Mouse (Mus musculus): ENCODE data around the gene Palm.

Gene Palm

DNA sequence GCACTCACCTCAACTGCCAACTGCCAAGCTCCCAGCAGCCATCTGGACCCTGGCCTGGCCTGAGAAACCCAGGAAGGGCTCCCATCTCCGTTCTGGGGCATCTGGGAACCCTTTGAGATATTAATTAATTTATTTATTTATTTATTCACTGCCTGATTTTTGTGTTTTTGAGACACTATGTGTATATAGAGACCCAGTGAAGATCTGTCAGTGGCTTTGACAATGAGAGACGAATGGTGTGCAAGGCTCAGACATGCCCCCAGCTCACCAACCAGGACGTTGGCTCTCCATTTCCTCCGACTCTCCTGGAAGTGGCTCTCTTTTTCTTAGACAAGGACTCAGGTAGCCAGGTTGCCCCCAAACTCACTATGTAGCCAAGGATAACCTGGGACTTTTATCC, 2.5 kb upstream of the Palm start, which contains the start of gene Prss57:
Prss57 (minus strand) TSS at position 101 of the 400 bp plus-strand sequence.
- in situ Hi-C loops (cut with MboI; ENCODE audit: low pct_unique_long_range_greater_than_20kb in 1 of 2, low sequenced_read_pairs in 2 of 2, unreplicated experiment in 1 of 2) = no loop called here

DNA sequence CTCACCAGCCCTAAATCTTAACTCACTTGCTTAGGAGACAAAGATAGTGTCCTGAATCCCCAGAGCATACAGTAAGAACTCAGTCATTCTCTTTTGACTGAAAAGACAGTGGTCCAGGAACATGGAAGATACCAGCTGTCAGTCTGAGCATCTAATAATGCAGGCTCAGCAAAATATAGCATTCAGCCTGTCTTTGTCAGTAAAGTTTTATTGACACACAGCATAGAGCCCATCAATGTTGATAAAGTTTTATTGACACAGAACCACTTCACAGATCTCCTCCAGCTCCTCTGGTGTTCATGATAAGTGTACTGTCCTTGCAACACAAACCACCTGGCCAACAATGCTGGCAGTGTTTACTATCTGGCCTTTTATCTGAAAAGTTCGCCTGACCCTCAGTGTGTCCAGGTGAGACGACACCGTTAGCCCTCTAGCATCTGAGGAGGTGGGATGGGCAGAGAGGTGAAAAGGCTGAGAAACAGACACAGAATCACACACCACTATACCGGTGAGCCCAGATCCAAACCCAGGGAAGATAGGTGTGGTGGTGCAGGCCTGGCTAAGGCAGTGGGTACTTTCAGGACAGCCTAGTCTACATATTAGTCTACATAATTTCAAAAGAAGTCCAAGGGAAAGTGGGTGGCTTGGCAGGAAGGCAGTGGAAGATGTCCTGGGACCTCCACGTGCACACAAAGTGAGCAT, 882 bp upstream of the Palm start:
- in situ Hi-C loops (cut with MboI; ENCODE audit: low pct_unique_long_range_greater_than_20kb in 1 of 2, low sequenced_read_pairs in 2 of 2, unreplicated experiment in 1 of 2) = no loop called here

DNA sequence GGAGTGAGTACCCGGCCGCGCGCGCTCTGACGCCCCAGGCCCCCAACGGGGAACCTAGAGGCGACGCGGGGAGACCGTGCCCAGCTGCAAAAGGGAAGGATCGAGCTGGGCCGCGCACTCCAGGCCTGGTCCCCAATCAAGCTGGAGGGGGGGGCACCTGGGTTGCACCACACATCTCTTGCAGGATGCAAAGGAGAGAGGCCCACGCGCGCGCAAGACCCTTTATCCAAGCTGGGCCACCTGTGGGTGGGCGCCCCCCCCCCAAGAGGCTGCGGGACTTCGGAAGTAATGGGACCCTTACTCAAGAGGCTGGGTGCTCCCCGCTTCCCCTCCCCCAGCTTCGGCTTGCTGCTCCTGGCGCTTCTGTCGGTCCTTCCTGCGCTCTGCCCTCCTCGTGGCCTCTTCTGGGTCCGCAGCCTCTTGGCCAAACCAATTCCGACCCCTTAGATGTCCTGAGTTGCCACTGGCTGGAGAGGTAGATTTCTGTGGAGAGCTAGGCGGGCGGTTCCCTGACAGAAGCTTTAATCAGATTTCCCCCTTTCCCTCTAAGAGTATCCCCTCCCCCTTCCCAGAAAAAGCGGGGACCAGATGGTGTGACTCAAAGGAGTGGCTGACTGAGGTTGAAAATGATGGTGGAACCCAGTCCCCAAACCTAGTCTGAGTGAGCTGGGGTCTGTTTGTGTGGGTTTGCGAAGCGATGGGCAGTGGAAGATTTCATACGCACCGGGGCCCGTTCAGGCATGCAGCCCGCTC, 542 bp downstream of the Palm start:
- in situ Hi-C loops (cut with MboI; ENCODE audit: low pct_unique_long_range_greater_than_20kb in 1 of 2, low sequenced_read_pairs in 2 of 2, unreplicated experiment in 1 of 2) = no loop called here

DNA sequence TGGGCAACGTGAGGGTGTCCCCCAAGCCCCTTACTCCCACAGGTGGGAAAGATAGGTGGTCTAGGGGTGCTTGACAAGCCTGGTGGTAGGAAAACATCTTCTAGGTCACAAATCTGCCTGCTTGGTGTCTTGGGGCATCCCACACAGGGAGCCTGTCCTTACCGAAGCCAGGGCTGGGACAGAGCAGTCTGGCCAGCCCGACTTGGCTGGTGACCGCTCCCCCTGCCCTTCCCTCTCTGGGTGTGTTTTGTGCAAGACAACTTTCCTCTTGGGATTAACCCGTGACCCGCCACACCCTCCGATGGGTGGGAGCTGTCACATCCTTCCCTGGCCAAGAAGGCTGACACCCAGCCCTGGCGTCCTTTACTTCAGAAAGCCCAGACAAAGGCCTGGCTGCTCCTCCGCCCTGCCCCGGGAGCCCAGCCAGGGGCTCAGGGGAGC, 1.1 kb downstream of the Palm start:
- in situ Hi-C loops (cut with MboI; ENCODE audit: low pct_unique_long_range_greater_than_20kb in 1 of 2, low sequenced_read_pairs in 2 of 2, unreplicated experiment in 1 of 2) = no loop called here

DNA sequence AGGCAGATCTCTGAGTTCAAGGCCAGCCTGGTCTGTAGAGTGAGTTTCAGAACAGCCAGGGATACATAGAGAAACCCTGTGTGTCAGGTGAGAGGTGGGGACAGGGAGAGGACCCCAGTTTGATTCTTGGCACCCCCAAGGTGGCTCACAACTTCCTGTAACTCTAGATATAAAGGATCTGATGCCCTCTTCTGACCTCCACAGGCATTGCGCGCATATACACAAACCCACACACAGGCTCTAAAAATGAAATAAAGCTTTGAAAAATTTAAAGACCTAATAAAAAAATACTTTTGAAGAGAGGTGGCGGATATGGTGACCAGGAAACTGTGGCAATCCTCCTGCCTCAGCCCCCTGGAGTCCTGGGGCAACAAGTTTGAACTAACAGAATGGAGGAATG, 2.5 kb downstream of the Palm start:
- in situ Hi-C loops (cut with MboI; ENCODE audit: low pct_unique_long_range_greater_than_20kb in 1 of 2, low sequenced_read_pairs in 2 of 2, unreplicated experiment in 1 of 2) = no loop called here

DNA sequence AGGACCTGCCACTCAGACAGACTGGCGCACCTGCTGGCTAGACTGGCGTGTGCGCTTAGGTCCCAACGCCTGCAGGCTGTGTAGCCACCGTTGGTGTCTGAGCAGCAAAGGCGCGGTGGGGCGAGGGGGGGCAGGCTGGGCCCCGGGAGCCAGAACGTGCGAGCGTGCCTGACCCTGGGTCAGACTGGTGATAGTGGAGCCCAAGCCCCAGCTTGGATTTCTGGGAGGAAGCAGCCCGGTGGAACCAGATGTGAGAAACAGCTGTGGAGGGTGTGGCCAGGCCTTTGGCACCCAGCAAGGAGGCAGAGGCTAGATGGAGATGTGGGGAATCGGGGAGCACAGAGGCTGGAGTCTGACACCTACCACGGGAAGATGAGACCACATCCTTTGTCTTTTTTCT, 4.0 kb downstream of the Palm start:
- in situ Hi-C loops (cut with MboI; ENCODE audit: low pct_unique_long_range_greater_than_20kb in 1 of 2, low sequenced_read_pairs in 2 of 2, unreplicated experiment in 1 of 2) = no loop called here

DNA sequence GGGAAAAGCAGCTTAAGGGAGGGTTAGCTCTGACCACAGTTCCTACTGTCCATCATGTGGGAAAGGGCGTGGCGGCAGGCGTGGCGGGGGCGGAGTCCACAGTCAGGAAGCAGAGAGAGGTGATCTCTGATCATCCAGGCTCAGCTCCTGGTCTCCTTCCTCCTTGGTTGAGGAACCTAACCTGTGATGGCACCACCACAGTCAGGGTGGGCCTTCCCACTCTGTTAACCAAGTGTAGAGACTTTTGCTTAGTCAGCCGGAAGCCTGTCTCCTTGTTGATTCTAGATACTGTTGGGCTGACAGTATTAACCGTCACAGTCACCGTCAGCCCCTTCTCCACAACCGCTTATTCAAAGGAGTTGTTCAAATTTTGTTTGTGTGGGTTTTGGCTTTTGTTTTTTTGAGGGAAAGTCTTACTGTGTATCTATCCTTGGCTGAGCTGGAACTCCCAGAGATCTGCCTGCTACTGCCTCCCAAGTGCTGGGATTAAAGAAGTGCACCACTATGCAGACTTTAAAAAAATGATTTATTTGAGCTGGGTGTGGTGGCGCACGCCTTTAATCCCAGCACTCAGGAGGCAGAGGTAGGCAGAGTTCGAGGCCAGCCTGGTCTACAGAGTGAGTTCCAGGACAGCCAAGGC, 5.0 kb downstream of the Palm start:
- in situ Hi-C loops (cut with MboI; ENCODE audit: low pct_unique_long_range_greater_than_20kb in 1 of 2, low sequenced_read_pairs in 2 of 2, unreplicated experiment in 1 of 2) = no loop called here

DNA sequence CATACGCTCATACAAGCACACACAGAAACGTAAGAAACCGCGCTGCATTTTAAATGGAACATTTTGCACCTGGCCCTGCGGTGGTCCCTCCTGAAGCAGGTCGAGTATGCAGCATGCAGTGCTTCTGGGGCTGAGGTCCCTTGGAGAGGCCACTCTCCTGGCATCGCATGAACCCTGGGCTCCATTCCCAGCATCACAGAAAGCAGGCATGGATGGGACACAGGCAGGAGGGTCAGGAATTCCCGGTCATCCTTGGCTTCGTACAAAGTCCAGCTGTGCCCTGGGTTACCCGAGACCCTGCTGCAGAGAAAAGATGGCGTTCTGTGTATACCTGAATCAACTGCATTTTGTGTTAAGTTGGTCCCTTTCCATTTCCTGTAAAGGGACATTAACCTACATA, 7.1 kb downstream of the Palm start:
- in situ Hi-C loops (cut with MboI; ENCODE audit: low pct_unique_long_range_greater_than_20kb in 1 of 2, low sequenced_read_pairs in 2 of 2, unreplicated experiment in 1 of 2) = no loop called here

DNA sequence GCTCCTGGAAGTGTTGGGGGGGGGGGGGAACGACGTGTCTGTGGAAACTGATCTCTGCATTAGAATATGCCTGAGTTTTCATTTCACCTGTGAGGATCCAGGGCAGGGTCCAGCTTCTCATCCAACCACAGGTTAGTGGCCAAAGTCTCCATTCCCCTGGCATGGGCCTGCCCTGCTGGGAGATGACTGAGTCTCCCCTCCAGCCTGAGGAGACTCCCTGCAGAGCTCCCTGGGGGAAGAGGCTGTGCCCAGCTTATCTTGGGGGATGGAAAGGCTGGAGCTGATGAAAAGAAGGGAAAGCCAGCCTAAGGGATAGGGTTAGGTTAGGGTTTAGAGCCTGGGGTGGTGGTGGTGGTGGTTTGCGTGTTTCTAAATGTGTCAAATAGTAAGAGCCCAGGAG, 8.5 kb downstream of the Palm start:
- in situ Hi-C loops (cut with MboI; ENCODE audit: low pct_unique_long_range_greater_than_20kb in 1 of 2, low sequenced_read_pairs in 2 of 2, unreplicated experiment in 1 of 2) = no loop called here

DNA sequence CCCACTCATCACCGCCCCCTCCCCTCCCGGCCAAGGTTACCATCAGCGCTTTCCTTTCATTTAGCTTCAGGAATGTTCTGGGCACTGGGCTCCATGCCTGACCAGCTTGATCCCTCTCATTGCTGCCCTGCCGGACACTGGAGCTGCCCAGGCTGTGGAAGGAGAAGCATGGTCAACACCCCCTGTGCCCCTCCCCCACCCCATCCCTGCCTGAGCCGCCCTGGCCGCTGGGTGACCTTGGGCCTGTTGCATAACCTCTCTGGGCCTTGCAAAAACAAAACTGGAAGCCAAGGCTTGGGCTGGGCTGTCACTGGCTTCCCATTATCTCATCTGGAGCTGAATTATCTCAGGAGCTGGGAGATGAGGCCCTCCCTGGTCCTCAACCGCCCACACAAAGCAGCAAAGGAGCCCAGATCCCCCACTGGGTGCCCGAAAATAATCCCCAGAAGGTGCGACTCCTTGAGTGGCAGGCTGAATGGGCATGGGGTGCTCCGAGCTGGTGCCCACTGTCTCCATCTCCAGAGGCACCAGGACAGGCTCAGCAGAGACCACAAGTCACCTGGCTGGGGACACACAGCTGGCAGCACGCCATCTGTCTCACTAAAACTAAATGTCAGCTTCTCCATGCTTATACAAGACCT, 9.1 kb downstream of the Palm start:
- in situ Hi-C loops (cut with MboI; ENCODE audit: low pct_unique_long_range_greater_than_20kb in 1 of 2, low sequenced_read_pairs in 2 of 2, unreplicated experiment in 1 of 2) = no loop called here

DNA sequence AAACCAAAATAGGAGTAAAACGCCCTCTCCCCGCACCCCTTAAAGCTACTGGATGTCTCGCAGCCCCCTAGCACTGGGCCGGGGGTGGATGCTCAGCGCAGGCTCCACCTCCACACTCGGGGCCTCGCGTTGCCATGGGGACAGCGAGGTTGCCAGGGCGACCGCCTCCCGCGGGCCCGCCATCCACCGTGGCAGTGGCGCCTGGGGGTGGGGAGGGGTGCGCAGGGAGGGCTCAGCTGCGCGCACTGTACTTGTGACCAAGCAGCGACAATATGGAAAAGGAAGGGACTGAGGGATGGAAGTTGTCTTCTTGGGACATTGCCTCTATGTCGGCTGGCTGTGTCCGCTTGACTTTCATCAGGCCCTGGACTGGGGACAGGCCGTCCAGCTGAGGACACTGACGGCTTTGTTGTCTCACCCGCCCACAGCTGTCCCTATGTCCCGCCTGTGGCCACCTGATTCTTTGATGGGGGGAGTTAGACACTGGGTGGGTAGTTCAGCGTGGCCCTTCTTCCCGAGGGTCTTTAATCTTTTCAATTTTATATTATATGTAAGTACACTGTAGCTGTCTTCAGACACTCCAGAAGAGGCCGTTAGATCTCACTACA, 10.4 kb downstream of the Palm start:
- in situ Hi-C loops (cut with MboI; ENCODE audit: low pct_unique_long_range_greater_than_20kb in 1 of 2, low sequenced_read_pairs in 2 of 2, unreplicated experiment in 1 of 2) = no loop called here

DNA sequence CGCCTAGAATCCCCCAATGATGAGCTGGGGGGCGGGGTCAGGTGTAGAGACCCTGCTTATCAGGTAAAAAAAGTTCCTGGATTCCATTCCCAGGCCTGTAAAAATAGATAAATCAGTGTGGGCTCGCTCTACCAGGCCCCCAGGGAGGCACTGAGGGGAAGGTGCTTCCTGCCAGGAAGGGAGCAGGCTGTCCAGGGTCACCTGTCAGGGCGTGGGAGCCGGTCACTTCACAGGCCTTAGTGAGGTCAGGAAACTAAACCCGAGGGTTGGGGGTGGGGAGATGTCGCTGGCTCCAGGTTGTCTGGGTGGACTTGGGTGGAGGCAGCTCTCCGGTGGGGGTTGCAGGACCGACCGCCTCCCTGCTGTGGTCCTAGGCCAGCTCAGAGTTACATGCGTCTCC, 12.3 kb downstream of the Palm start:
- in situ Hi-C loops (cut with MboI; ENCODE audit: low pct_unique_long_range_greater_than_20kb in 1 of 2, low sequenced_read_pairs in 2 of 2, unreplicated experiment in 1 of 2) = no loop called here

DNA sequence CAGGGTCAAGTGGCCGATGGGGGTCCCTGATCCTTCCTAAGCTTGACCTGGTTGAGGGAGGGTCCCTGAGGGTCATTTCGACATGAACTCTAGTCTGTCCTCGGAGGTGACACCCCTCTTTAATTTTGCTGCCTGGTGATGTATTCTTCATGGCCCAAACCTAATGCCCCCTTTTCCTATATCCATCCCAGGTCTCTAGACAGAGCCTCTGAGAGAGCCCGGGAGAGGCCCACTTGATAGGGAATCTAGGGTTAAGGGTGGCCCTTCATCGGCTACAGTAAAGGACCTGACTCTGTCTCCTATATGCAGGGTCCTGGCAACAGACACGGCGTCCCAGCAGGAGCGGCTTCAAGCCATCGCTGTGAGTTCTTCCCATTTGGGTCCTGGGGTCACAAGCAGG, 13.0 kb downstream of the Palm start:
- in situ Hi-C loops (cut with MboI; ENCODE audit: low pct_unique_long_range_greater_than_20kb in 1 of 2, low sequenced_read_pairs in 2 of 2, unreplicated experiment in 1 of 2) = no loop called here

DNA sequence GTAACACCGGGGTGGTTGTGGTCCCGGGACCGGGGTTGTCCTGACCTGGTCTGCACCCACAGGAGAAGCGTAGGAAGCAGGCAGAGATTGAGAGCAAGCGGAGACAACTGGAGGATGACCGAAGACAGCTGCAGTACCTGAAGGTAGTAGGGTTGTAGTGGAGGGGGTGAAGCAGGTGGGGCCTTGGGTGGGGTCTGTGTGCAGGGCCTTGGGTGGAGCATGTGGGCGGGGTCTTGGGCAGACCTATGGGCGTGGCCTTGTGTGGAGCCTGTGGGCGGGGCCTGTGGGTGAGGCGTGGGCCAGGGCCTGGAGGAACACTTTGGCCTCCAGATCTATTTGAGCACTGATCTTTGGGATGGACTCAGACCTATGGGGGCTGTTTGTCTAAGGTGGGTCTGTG, 13.6 kb downstream of the Palm start:
- in situ Hi-C loops (cut with MboI; ENCODE audit: low pct_unique_long_range_greater_than_20kb in 1 of 2, low sequenced_read_pairs in 2 of 2, unreplicated experiment in 1 of 2) = no loop called here

DNA sequence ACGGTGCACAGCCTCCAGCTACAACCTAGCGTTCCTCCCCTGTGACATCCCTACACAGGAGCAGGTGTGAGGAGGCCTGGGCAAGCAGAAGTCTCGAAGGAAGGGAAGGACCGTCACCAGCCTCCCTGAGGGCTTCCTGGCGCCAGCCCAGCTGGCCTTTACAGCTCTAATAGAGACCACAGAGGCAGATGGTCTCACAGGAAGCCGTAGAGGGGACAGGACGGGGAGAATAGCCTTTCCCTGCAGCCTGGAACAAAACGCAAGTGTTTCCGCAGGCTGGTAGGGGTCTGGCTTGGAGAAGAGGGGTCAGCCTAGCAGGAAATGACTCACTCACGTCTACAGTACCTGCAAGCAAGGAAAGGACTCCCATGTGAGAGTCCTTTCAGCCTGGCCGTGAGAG, 14.5 kb downstream of the Palm start:
- in situ Hi-C loops (cut with MboI; ENCODE audit: low pct_unique_long_range_greater_than_20kb in 1 of 2, low sequenced_read_pairs in 2 of 2, unreplicated experiment in 1 of 2) = no loop called here

DNA sequence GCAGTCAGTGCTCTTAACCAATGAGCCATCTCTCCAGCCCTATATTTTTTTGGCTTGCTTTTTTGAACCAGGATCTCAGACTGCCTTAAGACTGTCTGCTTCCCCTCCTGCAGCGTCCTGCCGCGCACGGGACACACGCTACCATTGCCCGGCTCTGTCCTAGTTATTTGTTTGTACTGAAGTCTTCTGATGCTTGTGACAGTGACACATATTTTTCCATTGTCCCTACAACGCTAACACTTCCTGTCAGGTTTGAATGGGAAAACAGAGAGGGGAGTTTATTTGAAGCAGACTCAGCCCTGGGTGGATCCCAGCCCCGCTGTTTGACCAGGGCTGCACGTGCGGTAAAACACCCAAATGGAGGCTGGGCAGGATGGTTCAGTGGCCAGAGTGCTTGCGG, 15.4 kb downstream of the Palm start:
- in situ Hi-C loops (cut with MboI; ENCODE audit: low pct_unique_long_range_greater_than_20kb in 1 of 2, low sequenced_read_pairs in 2 of 2, unreplicated experiment in 1 of 2) = no loop called here

DNA sequence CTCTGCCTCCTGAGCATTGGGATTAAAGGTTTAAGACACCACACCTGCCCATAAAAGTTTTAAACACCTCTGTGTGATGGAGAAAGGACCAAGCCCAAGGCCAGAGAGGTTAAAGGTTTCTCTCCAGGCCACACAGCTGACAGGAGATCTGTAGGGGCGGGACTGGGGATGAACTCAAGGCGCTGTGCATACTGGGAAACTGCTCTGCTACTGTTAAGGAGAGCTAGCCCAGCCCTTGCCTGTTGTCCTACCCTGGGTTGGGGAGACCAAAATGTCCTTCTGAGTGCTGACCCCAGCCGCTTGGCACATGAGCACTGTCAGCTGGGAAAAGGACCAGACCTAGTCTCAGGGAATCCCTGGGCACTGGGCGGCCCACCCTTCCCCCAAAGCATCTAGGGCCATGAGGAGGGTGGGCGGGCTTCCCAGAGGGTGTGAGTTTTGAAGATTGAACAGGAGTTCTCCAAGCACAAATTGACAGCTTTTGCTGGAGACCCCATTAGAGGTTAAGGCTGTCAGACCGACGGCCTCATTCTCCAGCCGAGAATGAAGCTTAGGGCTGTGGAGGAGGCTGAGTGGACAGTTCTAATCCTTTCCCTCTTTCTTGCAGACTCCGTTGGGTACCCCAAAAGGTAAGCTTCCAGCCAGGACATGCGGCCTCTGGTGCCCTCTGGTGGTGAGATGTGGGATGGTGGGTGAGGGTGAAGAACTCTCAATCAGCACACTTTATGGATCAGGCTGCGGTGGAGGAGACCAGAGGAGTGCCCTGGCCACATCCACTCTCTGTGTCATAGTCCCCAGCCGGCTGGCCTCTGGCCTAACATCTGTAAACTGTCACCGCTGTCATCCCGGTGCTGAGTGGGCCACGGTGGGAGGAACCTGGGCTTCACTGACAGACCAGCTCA, 18.6 kb downstream of the Palm start:
- in situ Hi-C loops (cut with MboI; ENCODE audit: low pct_unique_long_range_greater_than_20kb in 1 of 2, low sequenced_read_pairs in 2 of 2, unreplicated experiment in 1 of 2) = no loop called here

DNA sequence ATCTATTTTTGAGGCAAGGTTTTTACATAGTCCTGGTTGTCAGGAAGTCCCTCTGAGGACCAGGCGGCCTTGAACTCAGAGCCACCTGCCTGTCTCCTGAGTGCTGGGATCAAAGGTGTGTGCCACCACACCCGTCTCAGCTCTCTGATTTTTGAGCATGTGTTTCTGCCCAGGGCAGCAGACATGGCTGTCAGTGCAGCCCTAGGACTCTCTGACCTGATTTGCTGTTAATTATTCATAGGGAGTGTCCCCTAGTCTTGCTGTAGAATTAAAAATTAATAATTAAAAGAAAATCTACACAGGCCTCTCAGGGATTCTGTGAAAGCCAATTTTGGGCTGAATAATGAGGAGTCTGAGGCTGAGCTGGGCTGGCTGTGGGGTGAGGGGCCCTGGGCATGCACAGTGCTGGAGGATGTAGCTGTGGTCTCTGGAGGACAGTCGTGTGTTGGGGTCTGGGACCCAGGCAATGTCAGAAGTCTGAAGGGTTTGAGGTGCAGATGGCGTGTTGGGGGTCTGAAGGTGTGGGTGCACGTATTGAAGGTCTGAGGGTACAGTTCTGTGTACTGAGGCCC, 21.0 kb downstream of the Palm start:
- in situ Hi-C loops (cut with MboI; ENCODE audit: low pct_unique_long_range_greater_than_20kb in 1 of 2, low sequenced_read_pairs in 2 of 2, unreplicated experiment in 1 of 2) = no loop called here

Measured in mouse embryonic stem cell (cell line).